Mouse (Mus musculus) layer of hippocampus, adult 2 months (tissue): ENCODE measurements around the gene Ctsa. TPM values are rescaled to one million over a fixed set of nuclear protein-coding genes. Genes with fewer than 3 reads are reported as not detected.
"Not testable (repeated sequence)": the region's sequence is repeated elsewhere in the genome, so short reads cannot be mapped to it uniquely, and the experiment has no call there.

Source experiments
- DNase-seq, 2 experiments: peaks; one replicate each; pipeline ENCODE4 v3.0.0; 2022; ENCODE audit warnings: low spot score in 2 of 2
- H3K27ac ChIP-seq: fragments of 200-600 bp; 2 replicates; pipeline ENCODE4 v1.8.1; 2022
- H3K4me3 ChIP-seq: fragments of 200-600 bp; 2 replicates; pipeline ENCODE4 v1.8.1; 2022; ENCODE audit warnings: mild to moderate bottlenecking
- CTCF ChIP-seq: fragments of 200-600 bp; conservative IDR thresholded peaks from 2 replicates; pipeline ENCODE4 v1.8.1; 2022; ENCODE audit warnings: antibody characterized with exemption, mild to moderate bottlenecking, moderate library complexity
- total RNA-seq, 2 experiments: library from RNA; stranded (reverse); gene quantifications; 2 replicates each; pipeline ENCODE4 v1.2.3; 2021

The Ctsa gene
- total RNA-seq, 2 experiments from 2014 or later = 103 to 108 TPM

- peak; percentile 31 for TF ChIP-seq CTCF
These were observed 764 bp downstream of the Ctsa start, which contains the start of gene Neurl2 for GRCm38 (mm10) chr2:164833314-164833959. TSS of gene Neurl2 (minus strand) at chr2:164833456.

GRCm38 (mm10) chr2:164834531-164834930 lies 1.9 kb downstream of the Ctsa start:
- Histone ChIP-seq H3K27ac (peak overlapping the region; percentile 93), H3K4me3 (peak overlapping the region; percentile 85)
- TF ChIP-seq CTCF = peak; percentile 51
- no peak for DNase-seq

More at GRCm38 (mm10) chr2:164833314-164833959, 764 bp downstream of the Ctsa start, which contains the start of gene Neurl2:
- Histone ChIP-seq H3K4me3 (peak within 1 kb of the TSS; percentile 85), H3K27ac (peak within 1 kb of the TSS; percentile 93)
- DNase-seq = peak; percentile 83 to 84

- TF ChIP-seq CTCF = no peak
- Histone ChIP-seq H3K27ac (no peak overlapping the region), H3K4me3 (peak overlapping the region; percentile 85; the same call in 1 of the 2 replicates)
- no peak for DNase-seq
These were observed 2.5 kb downstream of the Ctsa start for GRCm38 (mm10) chr2:164835164-164835563.

GRCm38 (mm10) chr2:164845782-164846181 lies 13.1 kb downstream of the Ctsa start:
- DNase-seq = no peak
- peak; percentile 72 for TF ChIP-seq CTCF
- Histone ChIP-seq H3K27ac (no peak overlapping the region), H3K4me3 (no peak overlapping the region)

GRCm38 (mm10) chr2:164850061-164850460 lies 17.4 kb downstream of the Ctsa start:
- Histone ChIP-seq H3K4me3 (no peak overlapping the region), H3K27ac (no peak overlapping the region)
- TF ChIP-seq CTCF = no peak
- DNase-seq = no peak

GRCm38 (mm10) chr2:164855572-164855971 lies 22.9 kb downstream of the Ctsa start:
- H3K27ac ChIP-seq, H3K4me3 ChIP-seq, DNase-seq: not testable (repeated sequence)

GRCm38 (mm10) chr2:164856309-164857100 lies 23.8 kb downstream of the Ctsa start:
- H3K27ac ChIP-seq = peak overlapping the region; percentile 46; the same call in 1 of the 2 replicates

GRCm38 (mm10) chr2:164857101-164857821 lies 24.6 kb downstream of the Ctsa start, which contains the start of gene Pltp:
TSS of gene Pltp (minus strand) at chr2:164857711.
- TF ChIP-seq CTCF = no peak
- peak within 1 kb of the TSS; percentile 63 for H3K4me3 ChIP-seq
- no peak for DNase-seq
- H3K27ac ChIP-seq = peak within 1 kb of the TSS; percentile 65

More at GRCm38 (mm10) chr2:164856309-164857100, 23.8 kb downstream of the Ctsa start:
- no peak for DNase-seq
- H3K4me3 ChIP-seq = peak overlapping the region; percentile 63
- TF ChIP-seq CTCF = peak; percentile 35

GRCm38 (mm10) chr2:164857842-164858553 lies 25.3 kb downstream of the Ctsa start:
- no peak for TF ChIP-seq CTCF
- no peak for DNase-seq
- peak overlapping the region; percentile 65 for H3K27ac ChIP-seq
- H3K4me3 ChIP-seq = peak overlapping the region; percentile 63

- no peak overlapping the region for H3K4me3 ChIP-seq
- no peak for DNase-seq
- no peak overlapping the region for H3K27ac ChIP-seq
- no peak for TF ChIP-seq CTCF
These were observed 26.5 kb downstream of the Ctsa start for GRCm38 (mm10) chr2:164859155-164859554.

GRCm38 (mm10) chr2:164859640-164860432 lies 27.2 kb downstream of the Ctsa start:
- DNase-seq = no peak
- TF ChIP-seq CTCF = no peak
- Histone ChIP-seq H3K4me3 (no peak overlapping the region), H3K27ac (no peak overlapping the region)

- Histone ChIP-seq H3K27ac (no peak overlapping the region), H3K4me3 (no peak overlapping the region)
- no peak for TF ChIP-seq CTCF
- DNase-seq = no peak
These were observed 28.4 kb downstream of the Ctsa start for GRCm38 (mm10) chr2:164861094-164861493.
